ENCODE assay signal across 10 mouse cellular contexts in genomic region chr3:93052826-93053474, GRCm38 (mm10). TPM values are rescaled to one million over a fixed set of nuclear protein-coding genes. Genes with fewer than 3 reads are reported as not detected.
DNase-seq lines count a peak whose midpoint lies in the region; ATAC-seq and TF ChIP-seq lines count a peak whose summit lies in the region.
"Had no signal": no experiment of that assay in that cellular context is flagged by ENCODE, and none has a peak within 500 bp of the region (broad histone marks: within the 10 kb centered on the region; RNA-seq: fewer than 3 reads in every experiment).

No protein-coding gene starts in this region.

- no peaks in the 10 kb centered on the region for H3K36me3 ChIP-seq in intestine, embryonic 14.5 days (ENCODE audit: control insufficient read depth, insufficient read depth, low read length)
- H3K36me3 ChIP-seq in intestine, embryonic 16.5 days (ENCODE audit: control insufficient read depth, insufficient read depth, low read length) = no peaks in the 10 kb centered on the region
- H3K36me3 ChIP-seq in thymus, adult 2 months (ENCODE audit: control insufficient read depth, insufficient read depth, low read length) = no peaks in the 10 kb centered on the region
- H3K36me3 ChIP-seq in heart, embryonic 10.5 days = no peaks in the 10 kb centered on the region

- no peak for TF ChIP-seq POLR2A in thymus, adult 2 months (IDR thresholded peaks at IDR 0.05; ENCODE audit: control insufficient read depth, extremely low read depth, insufficient read depth, low read length, poor library complexity)

- no peak overlapping the region for H3K27ac ChIP-seq in intestine, embryonic 14.5 days (ENCODE audit: low read depth)
- no peak overlapping the region for H3K27ac ChIP-seq in intestine, embryonic 16.5 days (ENCODE audit: low read length)
- no peak overlapping the region for H3K27ac ChIP-seq in thymus, adult 2 months (ENCODE audit: control insufficient read depth, insufficient read depth, low read length)
- no peak overlapping the region for H3K27ac ChIP-seq in heart, embryonic 10.5 days

- H3K4me3 ChIP-seq in intestine, embryonic 14.5 days (ENCODE audit: low read depth, low read length) = no peak overlapping the region
- no peak overlapping the region for H3K4me3 ChIP-seq in intestine, embryonic 16.5 days (ENCODE audit: low read length)
- H3K4me3 ChIP-seq in thymus, adult 2 months (ENCODE audit: control insufficient read depth, insufficient read depth, low read length) = no peak overlapping the region
- no peak overlapping the region for H3K4me3 ChIP-seq in heart, embryonic 10.5 days

- no peaks in the 10 kb centered on the region for H3K4me1 ChIP-seq in intestine, embryonic 14.5 days (replicated peaks; ENCODE audit: control insufficient read depth, insufficient read depth, low read length)
- H3K4me1 ChIP-seq in intestine, embryonic 16.5 days (ENCODE audit: control insufficient read depth, insufficient read depth, low read length) = no peaks in the 10 kb centered on the region
- no peaks in the 10 kb centered on the region for H3K4me1 ChIP-seq in thymus, adult 2 months (replicated peaks; ENCODE audit: control insufficient read depth, insufficient read depth, low read length)
- H3K4me1 ChIP-seq in heart, embryonic 10.5 days = no peaks in the 10 kb centered on the region

- H3K9me3 ChIP-seq in intestine, embryonic 14.5 days (ENCODE audit: control insufficient read depth, low read length) = no peaks in the 10 kb centered on the region
- H3K9me3 ChIP-seq in intestine, embryonic 16.5 days (ENCODE audit: control insufficient read depth, low read length) = no peaks in the 10 kb centered on the region
- no peaks in the 10 kb centered on the region for H3K9me3 ChIP-seq in heart, embryonic 10.5 days

- DNase-seq in intestine, embryonic 14.5 days (ENCODE audit: low spot score) = peak; percentile 55
- DNase-seq in thymus, postnatal 4 days = peak; percentile 45
- DNase-seq in thymus, adult 2 months = no peak
- peak; percentile 36 for DNase-seq in embryo, embryonic 11 days
- DNase-seq in yolk sac, embryonic 10.5 days (ENCODE audit: low spot score) = peak; percentile 12
- DNase-seq in frontal cortex, adult 2 months (ENCODE audit: extremely low spot score in 1 of 2, low spot score in 1 of 2) = no peak
- no peak for DNase-seq in heart, embryonic 10.5 days (ENCODE audit: low spot score)

- no peak for ATAC-seq in intestine, embryonic 14.5 days (replicated peaks; ENCODE audit: low FRiP score, low TSS enrichment, low read depth)
- ATAC-seq in intestine, embryonic 16.5 days = no peak

- H3K27me3 ChIP-seq in intestine, embryonic 14.5 days (replicated peaks; ENCODE audit: control insufficient read depth, insufficient read depth, low read length) = no peaks in the 10 kb centered on the region
- H3K27me3 ChIP-seq in intestine, embryonic 16.5 days (replicated peaks; ENCODE audit: control insufficient read depth, insufficient read depth, low read length) = no peaks in the 10 kb centered on the region
- no peaks in the 10 kb centered on the region for H3K27me3 ChIP-seq in thymus, adult 2 months (ENCODE audit: control insufficient read depth, insufficient read depth, low read length)
- no peaks in the 10 kb centered on the region for H3K27me3 ChIP-seq in heart, embryonic 10.5 days (ENCODE audit: insufficient read depth, poor library complexity, severe bottlenecking)

- H3K4me2 ChIP-seq in intestine, embryonic 14.5 days (ENCODE audit: low read length) = no peak overlapping the region
- no peak overlapping the region for H3K4me2 ChIP-seq in intestine, embryonic 16.5 days (ENCODE audit: low read depth, low read length)

- no peak overlapping the region for H3K9ac ChIP-seq in intestine, embryonic 14.5 days (ENCODE audit: low read length)
- H3K9ac ChIP-seq in intestine, embryonic 16.5 days (ENCODE audit: low read depth, low read length) = no peak overlapping the region

- TF ChIP-seq CTCF in thymus, adult 2 months (IDR thresholded peaks at IDR 0.05; ENCODE audit: borderline replicate concordance, control insufficient read depth, extremely low read depth, insufficient read depth, low read length, poor library complexity) = no peak

- 59% methylated on average over 10 of the region's 10 CpGs for WGBS in intestine, embryonic 14.5 days
- WGBS in intestine, embryonic 16.5 days = 59% methylated on average over 10 of the region's 10 CpGs
- 71% methylated on average over 10 of the region's 10 CpGs for WGBS in thymus, adult 2 months
- WGBS in heart, embryonic 10.5 days = 52% methylated on average over 10 of the region's 10 CpGs

RNA-seq across cellular contexts. Expression of gene Gm4858, which starts 15.7 kb away (rescaled TPM):
- polyA plus RNA-seq in intestine, embryonic 14.5 days (2014; fragmentation: Nextera tagmentation; extraction: Ambion mirVana) = not detected in 2 replicates
- polyA plus RNA-seq in intestine, embryonic 16.5 days (2015; fragmentation: Nextera tagmentation; extraction: Ambion mirVana) = not detected in 2 replicates
- polyA plus RNA-seq in thymus, adult 2 months (2012; rRNA removed) = 0.13 TPM in 1 of 2 replicates, not detected in the other
- not detected in 2 replicates for polyA plus RNA-seq in frontal cortex, adult 2 months (2012; rRNA removed)
- not detected in 2 replicates for polyA plus RNA-seq in heart, embryonic 10.5 days (2016; fragmentation: Nextera tagmentation; extraction: Ambion mirVana)
- polyA plus RNA-seq: large intestine, adult 2 months; stomach, embryonic 16.5 days had no signal

RNA-seq across cellular contexts. Expression of gene Lce1m, which starts 34.1 kb away (rescaled TPM):
- polyA plus RNA-seq in intestine, embryonic 14.5 days (2014; fragmentation: Nextera tagmentation; extraction: Ambion mirVana) = not detected in 2 replicates
- polyA plus RNA-seq in intestine, embryonic 16.5 days (2015; fragmentation: Nextera tagmentation; extraction: Ambion mirVana) = not detected in 2 replicates
- 0.51 and 0.73 TPM in 2 replicates for polyA plus RNA-seq in thymus, adult 2 months (2012; rRNA removed)
- polyA plus RNA-seq in frontal cortex, adult 2 months (2012; rRNA removed) = not detected in 2 replicates
- not detected in 2 replicates for polyA plus RNA-seq in heart, embryonic 10.5 days (2016; fragmentation: Nextera tagmentation; extraction: Ambion mirVana)
- polyA plus RNA-seq: large intestine, adult 2 months had no signal

RNA-seq across cellular contexts. Expression of gene Crct1, which starts 37.5 kb away (rescaled TPM):
- not detected in 2 replicates for polyA plus RNA-seq in intestine, embryonic 14.5 days (2014; fragmentation: Nextera tagmentation; extraction: Ambion mirVana)
- polyA plus RNA-seq in intestine, embryonic 16.5 days (2015; fragmentation: Nextera tagmentation; extraction: Ambion mirVana) = not detected in 2 replicates
- 3.1 and 3.9 TPM in 2 replicates for polyA plus RNA-seq in thymus, adult 2 months (2012; rRNA removed)
- not detected in 2 replicates for polyA plus RNA-seq in frontal cortex, adult 2 months (2012; rRNA removed)
- not detected in 2 replicates for polyA plus RNA-seq in heart, embryonic 10.5 days (2016; fragmentation: Nextera tagmentation; extraction: Ambion mirVana)

Comparison
In these comparisons a context has a peak if more than half of its experiments do, and no peak if none do; other contexts are left out.
1. DNase-seq: peak in intestine, embryonic 14.5 days (single experiment), thymus, postnatal 4 days (single experiment), embryo, embryonic 11 days (single experiment) and yolk sac, embryonic 10.5 days (single experiment); none in thymus, adult 2 months (single experiment), frontal cortex, adult 2 months (0 of 2) and heart, embryonic 10.5 days (single experiment).